Mouse (Mus musculus) hindbrain, postnatal 0 days (tissue): Measurements from ENCODE around the gene Megf8. TPM values are rescaled to one million over a fixed set of nuclear protein-coding genes. Genes with fewer than 3 reads are reported as not detected.

ENCODE experiments used
- ATAC-seq: fragments of 200-750 bp; cut with Nextera tagmentation; 2 replicates; pipeline ENCODE4 v1.8.0; 2017; ENCODE audit warnings: mild to moderate bottlenecking, moderate TSS enrichment, moderate library complexity
- DNase-seq: peaks from one replicate; pipeline ENCODE4 v3.0.0-alpha.2; 2015; ENCODE audit warnings: low spot score
- H3K27ac ChIP-seq: fragments of 300-500 bp; sonication (generic); 2 replicates; pipeline ENCODE4 v1.5.1; 2014; ENCODE audit warnings: mild to moderate bottlenecking
- H3K27me3 ChIP-seq: fragments of 300-500 bp; sonication (generic); 2 replicates; pipeline ENCODE4 v1.6.1; 2014; ENCODE audit warnings: low read length, mixed read lengths; ENCODE audit not compliant: insufficient read depth
- H3K36me3 ChIP-seq: fragments of 300-500 bp; sonication (generic); 2 replicates; pipeline ENCODE4 v1.6.1; 2014; ENCODE audit warnings: low read length, mixed read lengths; ENCODE audit not compliant: insufficient read depth
- H3K4me1 ChIP-seq: fragments of 300-500 bp; sonication (generic); 2 replicates; pipeline ENCODE4 v1.6.1; 2014; ENCODE audit warnings: antibody characterized with exemption, low read length, mixed read lengths; ENCODE audit not compliant: insufficient read depth
- H3K4me2 ChIP-seq: fragments of 300-500 bp; sonication (generic); 2 replicates; pipeline ENCODE4 v1.6.1; 2014; ENCODE audit warnings: low read depth, mild to moderate bottlenecking, low read length, moderate library complexity, mixed read lengths
- H3K4me3 ChIP-seq: fragments of 300-500 bp; sonication (generic); 2 replicates; pipeline ENCODE4 v1.5.1; 2014; ENCODE audit warnings: low read length
- H3K9ac ChIP-seq: fragments of 300-500 bp; sonication (generic); replicated peaks from 2 replicates; pipeline ENCODE4 v1.6.1; 2014; ENCODE audit warnings: mild to moderate bottlenecking, low read length, moderate library complexity, mixed read lengths
- H3K9me3 ChIP-seq: fragments of 300-500 bp; sonication (generic); 2 replicates; pipeline ENCODE4 v1.6.1; 2016; ENCODE audit warnings: low read length, mixed read lengths
- CTCF ChIP-seq: IDR thresholded peaks from 2 replicates; pipeline ENCODE4 v1.5.1; 2016; ENCODE audit warnings: antibody characterized with exemption, control low read depth, low read depth
- WGBS: fragments of 180-500 bp; shearing (Covaris S2); extraction: QIAGEN DNeasy Blood & Tissue Kit; methylation state at CpG from one replicate; pipeline ENCODE4 v1.1.7; 2014; 5-methylcytosine and 5-hydroxymethylcytosine counted together
- polyA plus RNA-seq: library from polyadenylated mRNA; unstranded; fragments of >200 nt; fragmentation: Nextera tagmentation; extraction: Ambion mirVana; gene quantifications from 2 replicates; pipeline ENCODE4 v1.2.1, GENCODE M21; 2015
- total RNA-seq: library from RNA; depleted of rRNA; stranded (reverse); fragments of >200 nt; gene quantifications from 2 replicates; pipeline ENCODE4 v1.2.3, GENCODE M21; 2014

Gene Megf8
- total and polyA plus RNA-seq, 2 experiments from 2014 or later, result 14.8 to 105 TPM

DNA sequence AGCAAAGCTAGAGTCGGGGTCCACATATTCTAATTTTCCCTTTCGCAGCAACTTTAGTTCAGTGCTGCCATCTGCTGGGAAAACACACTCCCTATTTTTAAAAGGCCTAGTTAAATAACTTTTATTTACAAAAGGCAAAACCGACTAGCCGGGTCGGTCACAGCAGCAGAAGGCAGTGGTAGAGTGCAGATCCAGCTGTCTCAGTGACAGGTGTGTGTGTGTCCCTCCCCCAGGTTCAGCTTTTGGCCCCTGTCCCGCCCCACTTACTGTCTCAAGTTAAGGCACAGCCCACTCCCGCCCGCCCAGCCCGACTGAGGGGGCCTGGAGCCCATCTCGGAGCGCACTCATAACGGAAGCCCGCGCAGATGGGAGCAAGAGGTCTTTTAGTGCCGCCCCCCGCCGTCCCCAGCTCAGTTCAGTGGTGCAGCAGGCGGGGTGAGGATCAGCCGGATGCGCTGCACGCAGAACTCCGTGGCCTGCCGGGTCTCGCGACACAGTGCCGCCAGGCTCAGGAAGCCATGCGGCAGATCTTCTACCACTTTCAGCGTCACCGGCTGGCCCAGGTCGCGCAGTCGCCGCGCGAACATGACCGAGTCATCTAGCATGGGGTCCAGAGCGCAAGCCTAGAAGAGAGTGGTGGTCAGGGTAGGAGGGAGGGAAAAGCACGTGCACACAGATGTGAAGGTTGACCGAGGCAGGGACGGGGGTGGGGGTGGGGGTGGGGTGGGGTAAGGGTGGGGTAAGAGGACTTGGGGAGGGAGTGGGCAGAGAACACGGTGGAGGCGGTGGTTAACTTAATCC is 62.8 kb downstream of the Megf8 start:
- peaks cover 14% of the 10 kb centered on the region for H3K36me3 ChIP-seq
- peak; percentile 70 for TF ChIP-seq CTCF
- H3K4me2 ChIP-seq, result peak overlapping the region; percentile 55
- peak overlapping the region; percentile 26 for H3K4me3 ChIP-seq
- H3K9ac ChIP-seq, result 0 out of 2 replicates have a peak overlapping the region, but pooled peaks have one; percentile 21
- 5% methylated on average over 42 of the region's 42 CpGs for WGBS
- peaks cover 14% of the 10 kb centered on the region; the same call in 1 of the 2 replicates for H3K4me1 ChIP-seq
- H3K9me3 ChIP-seq, result no peaks in the 10 kb centered on the region
- peak; percentile 36 for ATAC-seq
- H3K27ac ChIP-seq, result 0 out of 2 replicates have a peak overlapping the region, but pooled peaks have one; percentile 15
- DNase-seq, result peak; percentile 89
- no peaks in the 10 kb centered on the region for H3K27me3 ChIP-seq

DNA sequence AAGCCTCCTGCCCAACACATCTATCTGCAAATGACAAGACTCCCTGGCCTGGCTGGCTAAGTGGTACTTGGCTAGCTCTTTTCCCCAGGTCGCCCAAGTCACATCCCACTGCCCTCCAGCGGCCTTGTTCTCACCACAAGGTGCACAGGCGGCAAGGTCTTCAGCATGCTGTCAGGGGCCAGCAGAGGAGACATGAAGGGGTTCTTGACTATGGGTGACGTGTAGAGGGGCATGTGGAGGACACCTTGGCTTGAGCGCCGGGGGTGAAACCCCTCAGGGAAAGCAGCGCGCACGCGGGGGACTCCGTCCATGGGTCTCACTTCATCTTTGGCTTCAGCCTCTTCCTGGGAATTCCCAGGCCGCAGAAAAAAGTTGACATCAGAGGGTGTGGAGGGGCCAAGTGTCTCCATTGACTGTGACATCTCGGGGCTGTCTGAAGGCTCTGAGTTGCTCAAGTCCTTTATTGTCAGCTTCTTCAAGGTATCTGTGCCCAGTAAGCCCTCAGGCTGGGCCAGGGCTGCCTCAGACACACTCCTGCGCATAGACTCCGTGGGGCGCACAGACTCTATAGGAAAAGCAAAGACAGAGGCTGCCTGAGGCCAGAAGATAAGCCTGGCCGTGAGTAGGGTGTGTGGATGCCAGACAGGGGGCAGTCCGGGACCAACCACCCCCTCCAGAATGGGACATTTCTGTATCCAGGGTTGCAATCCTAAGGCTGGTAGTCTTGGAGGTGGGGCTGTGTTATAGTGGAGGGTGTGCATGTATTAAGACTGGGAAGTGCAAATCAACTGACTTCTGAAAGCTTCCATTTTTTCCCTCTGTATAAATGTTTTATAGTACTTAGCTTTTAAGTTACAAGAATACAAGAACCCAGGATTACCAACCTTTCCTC is 63.7 kb downstream of the Megf8 start:
- 70% methylated on average over 18 of the region's 18 CpGs for WGBS
- Histone ChIP-seq H3K27ac (no peak overlapping the region), H3K4me2 (peak overlapping the region; percentile 55), H3K4me3 (no peak overlapping the region), H3K4me1 (peaks cover 15% of the 10 kb centered on the region; the same call in 1 of the 2 replicates), H3K9ac (no peak overlapping the region), H3K27me3 (no peaks in the 10 kb centered on the region), H3K9me3 (no peaks in the 10 kb centered on the region), H3K36me3 (peaks cover 17% of the 10 kb centered on the region)
- DNase-seq (no peak), ATAC-seq (no peak; the same call in 1 of the 2 replicates)
- 0 out of 2 replicates have a peak, but pooled peaks have one; percentile 2 for TF ChIP-seq CTCF

DNA sequence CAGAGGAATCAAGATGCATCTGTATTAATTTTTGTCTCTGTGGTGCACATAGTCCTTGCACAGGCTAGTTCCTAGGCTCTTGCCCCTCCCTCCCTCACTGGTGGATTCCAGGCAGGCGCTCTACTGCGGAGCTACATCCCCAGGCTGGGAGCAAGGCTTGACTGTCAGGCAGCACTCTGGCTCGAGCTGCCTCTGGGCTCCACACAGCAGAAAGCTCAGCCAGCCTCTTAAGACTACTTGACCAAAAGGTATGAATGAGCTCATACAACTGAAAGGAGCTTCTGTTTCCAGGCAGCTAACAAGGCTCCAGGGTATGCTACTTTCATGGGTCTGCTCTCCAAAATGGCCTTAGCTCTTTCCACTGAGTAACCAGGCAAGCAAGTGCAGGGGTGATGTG is 64.3 kb downstream of the Megf8 start:
- Histone ChIP-seq H3K27ac (no peak overlapping the region), H3K36me3 (peaks cover 17% of the 10 kb centered on the region), H3K4me3 (no peak overlapping the region), H3K27me3 (no peaks in the 10 kb centered on the region), H3K4me2 (no peak overlapping the region), H3K9ac (no peak overlapping the region), H3K4me1 (peaks cover 19% of the 10 kb centered on the region; the same call in 1 of the 2 replicates), H3K9me3 (no peaks in the 10 kb centered on the region)
- WGBS, result 37% methylated on average over 3 of the region's 3 CpGs
- no peak for ATAC-seq
- TF ChIP-seq CTCF, result no peak
- DNase-seq, result no peak

DNA sequence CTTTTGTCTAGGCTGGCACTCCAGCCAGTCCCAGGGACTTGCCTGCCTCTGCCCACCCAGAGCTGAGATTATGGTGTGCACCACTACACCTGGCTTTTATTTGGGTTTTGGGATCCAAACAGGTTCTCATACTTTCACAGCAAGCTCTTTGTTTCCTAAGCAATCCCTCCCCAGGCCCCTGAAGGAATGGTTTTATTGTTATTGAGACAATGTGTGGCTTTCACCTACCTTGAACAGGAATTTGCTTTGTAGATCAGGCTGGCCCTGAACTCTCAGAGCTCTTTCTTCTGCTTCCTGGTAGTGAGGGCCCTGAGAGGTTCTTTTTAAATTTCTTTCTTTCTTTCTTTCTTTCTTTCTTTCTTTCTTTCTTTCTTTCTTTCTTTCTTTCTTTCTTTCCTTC is 65.6 kb downstream of the Megf8 start:
- no peaks in the 10 kb centered on the region for H3K9me3 ChIP-seq
- no peak overlapping the region for H3K27ac ChIP-seq
- no peak for DNase-seq
- peaks cover 23% of the 10 kb centered on the region for H3K36me3 ChIP-seq
- no peak overlapping the region for H3K9ac ChIP-seq
- H3K27me3 ChIP-seq, result no peaks in the 10 kb centered on the region
- ATAC-seq, result no peak
- TF ChIP-seq CTCF, result no peak
- H3K4me1 ChIP-seq, result peaks cover 8% of the 10 kb centered on the region; the same call in 1 of the 2 replicates
- no peak overlapping the region for H3K4me3 ChIP-seq
- no peak overlapping the region for H3K4me2 ChIP-seq

DNA sequence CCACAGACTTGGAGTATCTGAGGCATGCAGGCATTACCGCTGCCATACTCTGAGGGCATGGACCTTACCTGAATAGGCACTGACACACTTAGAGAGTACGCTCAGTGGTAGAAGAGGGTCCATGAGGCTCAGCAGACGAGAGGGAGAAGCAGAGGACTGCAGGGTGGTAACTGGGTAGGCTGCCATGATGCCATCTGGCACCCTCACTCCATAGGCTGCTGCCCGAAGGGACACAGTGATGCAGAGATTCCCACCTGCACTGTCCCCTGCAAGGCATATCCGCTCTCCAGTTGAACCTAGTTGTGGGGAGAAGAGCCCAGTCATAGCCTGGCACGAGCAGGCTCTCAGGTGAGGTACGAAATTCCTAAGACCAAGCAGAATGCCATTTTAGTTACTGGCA is 66.4 kb downstream of the Megf8 start:
- TF ChIP-seq CTCF, result no peak
- H3K36me3 ChIP-seq, result peaks cover 31% of the 10 kb centered on the region
- DNase-seq (no peak), ATAC-seq (no peak)
- H3K9me3 ChIP-seq, result no peaks in the 10 kb centered on the region
- WGBS, result 89% methylated on average over 7 of the region's 7 CpGs
- H3K9ac ChIP-seq, result no peak overlapping the region
- no peak overlapping the region for H3K4me2 ChIP-seq
- H3K27me3 ChIP-seq, result no peaks in the 10 kb centered on the region
- H3K4me3 ChIP-seq, result no peak overlapping the region
- no peak overlapping the region for H3K27ac ChIP-seq
- peaks cover 8% of the 10 kb centered on the region; the same call in 1 of the 2 replicates for H3K4me1 ChIP-seq

DNA sequence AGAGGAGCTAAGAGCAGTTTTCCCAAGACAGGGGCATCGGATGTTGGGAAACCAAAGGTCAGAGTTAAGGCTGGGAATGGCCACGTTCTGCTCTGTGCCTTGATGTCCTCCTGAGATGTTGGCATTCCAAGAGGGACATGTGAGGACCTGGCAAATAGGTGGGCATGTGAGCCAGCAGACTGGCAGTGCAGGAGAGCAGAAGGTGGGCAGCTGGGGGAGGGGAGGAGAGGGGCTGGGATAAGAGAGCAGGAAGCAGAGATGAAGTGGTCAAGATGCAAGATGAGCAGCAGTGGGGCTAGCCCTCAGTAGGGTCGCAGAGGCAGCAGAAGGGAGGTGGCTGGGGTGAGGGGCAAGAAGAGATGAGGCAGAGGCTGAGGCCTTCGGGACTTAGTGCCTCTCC is 66.9 kb downstream of the Megf8 start:
- H3K4me1 ChIP-seq, result peaks cover 8% of the 10 kb centered on the region; the same call in 1 of the 2 replicates
- H3K27me3 ChIP-seq, result no peaks in the 10 kb centered on the region
- WGBS, result 84% methylated on average over 4 of the region's 4 CpGs
- TF ChIP-seq CTCF, result no peak
- no peak overlapping the region for H3K27ac ChIP-seq
- peaks cover 33% of the 10 kb centered on the region for H3K36me3 ChIP-seq
- no peak overlapping the region for H3K4me3 ChIP-seq
- H3K4me2 ChIP-seq, result no peak overlapping the region
- no peaks in the 10 kb centered on the region for H3K9me3 ChIP-seq
- no peak for DNase-seq
- H3K9ac ChIP-seq, result no peak overlapping the region
- no peak for ATAC-seq
